Mouse (Mus musculus) left cerebral cortex, adult 2 months (tissue): ENCODE results near the gene Lrp6. TPM values are rescaled to one million over a fixed set of nuclear protein-coding genes. Genes with fewer than 3 reads are reported as not detected.

Source experiments
- DNase-seq, 2 experiments: peaks; one replicate each; pipeline ENCODE4 v3.0.0; 2021 to 2022; ENCODE audit warnings: low spot score in 2 of 2, mixed read lengths in 1 of 2; ENCODE audit errors: extremely low spot score in 1 of 2
- H3K27ac ChIP-seq: fragments of 200-600 bp; 2 replicates; pipeline ENCODE4 v1.8.1; 2022
- H3K4me3 ChIP-seq: fragments of 200-600 bp; 2 replicates; pipeline ENCODE4 v1.8.1; 2022
- CTCF ChIP-seq: fragments of 200-600 bp; IDR thresholded peaks from 2 replicates; pipeline ENCODE4 v1.8.1; 2022; ENCODE audit warnings: antibody characterized with exemption, mild to moderate bottlenecking, moderate library complexity
- intact Hi-C: fragments of 180-260 bp; cut with DNase I; formaldehyde crosslinking; loops from one replicate; pipeline ENCODE4 v1.15.1; 2025
- total RNA-seq, 2 experiments: library from RNA; stranded (reverse); gene quantifications; 2 replicates each; pipeline ENCODE4 v1.2.3; 2021

The Lrp6 gene
- total RNA-seq, 2 experiments from 2014 or later: 47.2 to 48.0 TPM

GRCm38 (mm10) chr6:134601130-134601529, 34.4 kb upstream of the Lrp6 start:
- intact Hi-C loops: no loop called here
- no peak for TF ChIP-seq CTCF
- Histone ChIP-seq H3K4me3 (no peak overlapping the region), H3K27ac (no peak overlapping the region)
- no peak for DNase-seq

GRCm38 (mm10) chr6:134599239-134599638, 32.5 kb upstream of the Lrp6 start:
- intact Hi-C loops: no loop called here
- Histone ChIP-seq H3K27ac (no peak overlapping the region), H3K4me3 (no peak overlapping the region)
- no peak for TF ChIP-seq CTCF
- DNase-seq: no peak

DNA sequence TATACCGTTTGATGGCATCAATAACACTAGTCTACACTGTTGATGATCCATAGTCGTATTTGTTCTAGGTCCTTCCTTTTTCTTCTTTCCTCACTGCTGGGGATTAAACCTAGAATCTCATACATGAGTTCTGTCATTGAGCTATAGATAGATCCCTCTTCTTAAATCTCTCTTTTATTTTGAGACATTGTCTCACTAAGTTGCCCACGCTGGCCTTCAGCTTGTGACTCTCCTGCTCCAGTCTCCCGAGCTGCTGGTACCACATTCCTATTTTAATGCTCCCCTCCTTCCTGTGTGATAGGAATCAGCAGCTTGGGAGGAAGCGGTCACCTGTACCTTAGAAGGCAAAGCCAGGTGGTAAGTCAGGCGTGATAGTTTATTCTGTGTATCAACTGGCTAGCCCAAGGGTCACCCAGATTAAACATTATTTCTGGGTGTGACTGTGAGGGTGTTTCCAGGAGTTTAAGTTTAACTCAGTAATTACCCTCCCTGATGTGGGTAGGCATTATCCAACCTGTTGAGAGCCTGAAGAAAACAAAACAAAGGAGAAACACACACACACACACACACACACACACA, 31.0 kb upstream of the Lrp6 start:
- intact Hi-C loops: no loop called here
- no peak for TF ChIP-seq CTCF
- Histone ChIP-seq H3K4me3 (no peak overlapping the region), H3K27ac (no peak overlapping the region)
- no peak for DNase-seq

GRCm38 (mm10) chr6:134594569-134595442, 28.0 kb upstream of the Lrp6 start:
- intact Hi-C loops: no loop called here
- H3K4me3 ChIP-seq: no peak overlapping the region

DNA sequence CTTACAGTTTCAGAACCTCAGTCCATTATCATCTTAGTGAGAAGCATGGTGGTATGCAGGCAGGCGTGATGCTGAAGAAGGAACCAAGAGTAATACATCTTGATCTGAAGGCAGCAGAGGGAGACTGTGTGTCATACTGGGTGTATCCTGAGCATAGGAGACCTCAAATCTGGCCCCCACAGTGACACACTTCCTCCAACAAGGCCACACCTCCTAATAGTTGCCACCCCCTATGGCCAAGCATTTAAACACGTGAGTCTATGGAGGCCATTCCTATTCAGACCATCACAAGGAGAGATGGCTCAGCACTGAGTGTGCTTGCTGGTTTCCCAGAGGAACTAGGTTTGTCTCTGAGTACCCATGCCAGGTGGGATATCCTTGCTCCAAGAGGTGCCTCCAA, 24.8 kb upstream of the Lrp6 start:
- TF ChIP-seq CTCF: no peak
- intact Hi-C loops: no loop called here
- no peak overlapping the region for H3K27ac ChIP-seq
- no peak overlapping the region for H3K4me3 ChIP-seq
- no peak for DNase-seq

More at GRCm38 (mm10) chr6:134594569-134595442, 28.0 kb upstream of the Lrp6 start:
- no peak overlapping the region for H3K27ac ChIP-seq
- no peak for TF ChIP-seq CTCF
- DNase-seq: no peak

GRCm38 (mm10) chr6:134586241-134586640, 19.5 kb upstream of the Lrp6 start:
- intact Hi-C loops: no loop called here
- DNase-seq: no peak
- Histone ChIP-seq H3K27ac (no peak overlapping the region), H3K4me3 (no peak overlapping the region)
- no peak for TF ChIP-seq CTCF

DNA sequence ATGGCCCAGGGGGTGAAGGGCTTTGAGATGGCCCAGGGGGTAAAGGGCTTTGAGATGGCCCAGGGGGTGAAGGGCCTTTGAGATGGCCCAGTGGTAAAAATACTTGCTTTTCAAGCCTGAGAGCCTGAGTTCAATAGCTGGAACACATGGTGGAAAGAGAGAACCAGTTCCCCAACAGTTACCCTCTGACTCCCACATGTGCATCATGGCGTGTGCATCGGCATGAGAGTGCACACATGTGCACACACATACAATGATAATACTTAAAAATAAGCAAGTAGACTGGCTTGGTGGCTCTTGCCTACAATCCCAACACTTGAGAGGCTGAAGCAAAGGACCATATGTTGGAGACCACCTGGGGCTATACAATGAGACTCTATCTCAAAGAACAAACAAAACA, 17.9 kb upstream of the Lrp6 start:
- TF ChIP-seq CTCF: no peak
- Histone ChIP-seq H3K27ac (no peak overlapping the region), H3K4me3 (no peak overlapping the region)
- intact Hi-C loops: no loop called here
- DNase-seq: no peak

DNA sequence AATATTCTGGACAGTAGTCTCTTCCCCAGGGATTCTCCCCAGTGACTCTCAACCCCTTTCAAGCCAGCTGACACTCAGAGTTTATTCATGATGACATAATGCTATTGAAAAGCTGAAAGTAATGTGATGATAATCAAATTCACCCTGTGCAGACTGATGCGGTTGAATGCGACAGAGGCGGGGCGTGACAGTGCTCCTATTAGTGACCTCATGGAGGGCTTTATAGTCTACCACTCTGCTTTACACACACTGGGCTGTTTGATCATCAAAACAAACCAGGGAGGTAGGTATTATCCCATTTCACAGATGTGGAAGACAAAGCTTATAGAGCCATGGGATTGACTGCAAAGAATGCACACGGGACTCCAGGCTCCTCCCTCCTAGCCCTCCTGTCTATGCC, 15.3 kb upstream of the Lrp6 start:
- H3K27ac ChIP-seq: no peak overlapping the region
- H3K4me3 ChIP-seq: no peak overlapping the region
- no peak for DNase-seq
- intact Hi-C loops: no loop called here
- no peak for TF ChIP-seq CTCF

GRCm38 (mm10) chr6:134579506-134579905, 12.7 kb upstream of the Lrp6 start:
- Histone ChIP-seq H3K4me3 (no peak overlapping the region), H3K27ac (no peak overlapping the region)
- DNase-seq: no peak
- intact Hi-C loops: no loop called here
- TF ChIP-seq CTCF: no peak

DNA sequence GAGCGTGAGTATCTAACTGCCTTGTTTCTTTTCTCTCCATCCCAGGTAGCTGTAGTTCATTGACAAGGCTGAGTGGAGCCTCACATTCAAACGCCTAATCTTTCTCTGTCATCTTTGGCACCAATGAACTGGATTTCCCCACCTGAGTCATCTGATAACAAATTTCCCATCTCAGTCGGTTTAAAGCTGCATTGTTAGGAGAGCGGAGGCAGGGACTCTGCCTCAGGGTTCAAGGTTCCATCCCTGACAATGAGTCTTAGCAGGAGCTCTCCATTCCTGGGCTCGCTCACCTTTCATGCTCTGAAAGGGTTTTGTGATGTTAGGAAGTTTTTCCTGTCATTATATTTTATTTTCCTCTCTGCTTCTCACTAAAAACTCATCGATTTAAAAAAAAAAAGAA, 11.3 kb upstream of the Lrp6 start:
- no peak for DNase-seq
- TF ChIP-seq CTCF: no peak
- intact Hi-C loops: no loop called here
- Histone ChIP-seq H3K27ac (no peak overlapping the region), H3K4me3 (no peak overlapping the region)

DNA sequence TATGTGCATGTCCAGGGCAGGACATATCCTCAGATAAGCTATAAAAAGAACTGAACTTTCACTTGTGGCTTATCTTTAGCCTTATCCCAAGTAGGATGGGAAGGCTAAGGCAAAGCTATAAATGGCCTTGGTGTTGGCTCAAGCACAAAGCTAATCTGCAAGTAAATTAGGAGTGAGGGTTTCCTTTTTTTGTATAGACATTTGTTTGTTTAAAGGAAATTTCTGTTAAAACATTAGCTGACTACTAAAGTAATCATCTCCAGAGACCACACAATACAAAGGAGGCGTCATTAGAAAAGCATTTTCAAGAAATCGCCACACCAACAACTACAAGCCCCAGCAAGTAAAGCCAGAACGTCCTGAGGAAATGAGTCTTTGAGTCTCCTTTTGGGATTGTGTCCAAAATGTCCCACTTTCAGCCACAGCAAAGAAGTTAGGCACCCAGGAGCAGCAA, 8.6 kb upstream of the Lrp6 start:
- TF ChIP-seq CTCF: no peak
- DNase-seq: no peak
- intact Hi-C loops: no loop called here
- Histone ChIP-seq H3K27ac (no peak overlapping the region), H3K4me3 (no peak overlapping the region)

GRCm38 (mm10) chr6:134567986-134568556, 1.3 kb upstream of the Lrp6 start:
- H3K4me3 ChIP-seq: no peak overlapping the region
- H3K27ac ChIP-seq: no peak overlapping the region
- TF ChIP-seq CTCF: no peak
- DNase-seq: no peak
- intact Hi-C loops: loop anchor here (1.0 to 5.0 kb wide), 3 partner anchors 39 to 129 kb away; no protein-coding TSS in a partner anchor
